Mouse (Mus musculus): ENCODE results near the gene Nob1. TPM values are rescaled to one million over a fixed set of nuclear protein-coding genes. Genes with fewer than 3 reads are reported as not detected.

Gene Nob1
- total and polyA plus RNA-seq, 3 experiments, result 21.5 to 22.0 (median 21.7) TPM

- no peaks in the 10 kb centered on the region for H3K36me3 ChIP-seq (ENCODE audit: control insufficient read depth, insufficient read depth, low read length)
- TF ChIP-seq EP300 (IDR thresholded peaks at IDR 0.05; ENCODE audit: insufficient read depth, low read depth, low read length) (no peak), CTCF (IDR thresholded peaks at IDR 0.05) (no peak), POLR2A (IDR thresholded peaks at IDR 0.05; ENCODE audit: insufficient read depth, low read depth, low read length) (no peak)
- no peak overlapping the region for H3K9ac ChIP-seq (ENCODE audit: low read depth, low read length)
- H3K27me3 ChIP-seq (ENCODE audit: control insufficient read depth, insufficient read depth, low read length), result no peaks in the 10 kb centered on the region
- 90% methylated on average over 8 of the region's 8 CpGs for WGBS
- no peak overlapping the region for H3K27ac ChIP-seq
- no peaks in the 10 kb centered on the region for H3K79me2 ChIP-seq (replicated peaks; ENCODE audit: control insufficient read depth, insufficient read depth, low read length)
- DNase-seq, result no peak
- no peak overlapping the region for H3K4me3 ChIP-seq
- no peaks in the 10 kb centered on the region for H3K4me1 ChIP-seq (ENCODE audit: control insufficient read depth, insufficient read depth, low read length)
- intact Hi-C loops (cut with DNase I), result no loop called here
These were observed 12.3 kb downstream of the Nob1 start for GRCm38 (mm10) chr8:107412552-107412951.

DNA sequence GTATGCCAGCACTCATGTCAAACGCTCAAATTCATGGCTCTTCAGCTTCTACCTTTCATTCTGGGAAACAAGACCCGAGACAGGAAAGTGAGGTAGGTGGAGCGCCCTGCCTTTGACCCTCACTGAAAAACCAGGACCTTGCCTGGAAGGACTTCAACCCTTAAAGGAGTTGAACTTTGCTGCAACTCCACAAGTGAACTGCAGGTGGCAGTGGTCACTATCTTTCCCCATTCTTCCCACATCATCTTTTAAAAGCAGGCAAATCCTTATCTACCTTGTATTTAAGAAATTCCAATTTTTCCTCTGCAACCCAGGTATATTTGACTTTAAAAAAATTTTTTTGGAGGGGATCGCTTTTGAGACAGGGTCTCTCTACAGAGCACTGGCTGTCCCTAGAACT is 13.5 kb downstream of the Nob1 start:
- 57% methylated on average over 4 of the region's 4 CpGs for WGBS
- TF ChIP-seq CTCF (IDR thresholded peaks at IDR 0.05) (peak; percentile 79), EP300 (IDR thresholded peaks at IDR 0.05; ENCODE audit: insufficient read depth, low read depth, low read length) (no peak), POLR2A (IDR thresholded peaks at IDR 0.05; ENCODE audit: insufficient read depth, low read depth, low read length) (no peak)
- Histone ChIP-seq H3K9ac (ENCODE audit: low read depth, low read length) (no peak overlapping the region), H3K27me3 (ENCODE audit: control insufficient read depth, insufficient read depth, low read length) (no peaks in the 10 kb centered on the region), H3K27ac (no peak overlapping the region), H3K4me1 (ENCODE audit: control insufficient read depth, insufficient read depth, low read length) (no peaks in the 10 kb centered on the region), H3K36me3 (ENCODE audit: control insufficient read depth, insufficient read depth, low read length) (no peaks in the 10 kb centered on the region), H3K4me3 (no peak overlapping the region), H3K79me2 (replicated peaks; ENCODE audit: control insufficient read depth, insufficient read depth, low read length) (no peaks in the 10 kb centered on the region)
- intact Hi-C loops (cut with DNase I), result no loop called here
- DNase-seq, result no peak

GRCm38 (mm10) chr8:107405935-107406334 is 18.9 kb downstream of the Nob1 start:
- TF ChIP-seq EP300 (IDR thresholded peaks at IDR 0.05; ENCODE audit: insufficient read depth, low read depth, low read length) (no peak), POLR2A (IDR thresholded peaks at IDR 0.05; ENCODE audit: insufficient read depth, low read depth, low read length) (no peak), CTCF (IDR thresholded peaks at IDR 0.05) (no peak)
- Histone ChIP-seq H3K36me3 (ENCODE audit: control insufficient read depth, insufficient read depth, low read length) (no peaks in the 10 kb centered on the region), H3K4me3 (no peak overlapping the region), H3K4me1 (ENCODE audit: control insufficient read depth, insufficient read depth, low read length) (peaks cover 5% of the 10 kb centered on the region), H3K9ac (ENCODE audit: low read depth, low read length) (no peak overlapping the region), H3K27ac (no peak overlapping the region), H3K79me2 (replicated peaks; ENCODE audit: control insufficient read depth, insufficient read depth, low read length) (no peaks in the 10 kb centered on the region), H3K27me3 (ENCODE audit: control insufficient read depth, insufficient read depth, low read length) (no peaks in the 10 kb centered on the region)
- DNase-seq, result no peak
- WGBS, result 67% methylated on average over 3 of the region's 3 CpGs
- intact Hi-C loops (cut with DNase I), result no loop called here

DNA sequence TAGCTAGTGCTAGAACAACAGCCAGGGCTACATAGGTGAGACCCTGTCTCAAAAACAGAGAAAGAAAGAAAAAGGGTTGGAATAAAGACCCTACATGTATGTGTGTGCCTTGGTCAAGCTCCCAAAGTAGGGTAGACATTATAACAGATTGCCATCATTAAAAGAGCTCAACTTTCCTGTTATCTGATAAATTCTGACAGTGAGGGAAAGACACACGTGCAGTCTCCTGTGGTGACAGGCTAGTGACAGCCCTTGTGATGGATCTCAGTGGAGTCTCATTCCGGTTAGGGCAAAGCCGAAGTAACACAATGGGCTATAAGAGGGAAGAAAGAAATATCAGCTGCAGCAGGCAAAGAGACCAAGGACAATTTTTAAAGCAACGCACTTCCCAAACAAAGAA is 20.8 kb downstream of the Nob1 start:
- no peaks in the 10 kb centered on the region for H3K79me2 ChIP-seq (replicated peaks; ENCODE audit: control insufficient read depth, insufficient read depth, low read length)
- TF ChIP-seq POLR2A (IDR thresholded peaks at IDR 0.05; ENCODE audit: insufficient read depth, low read depth, low read length) (no peak), EP300 (IDR thresholded peaks at IDR 0.05; ENCODE audit: insufficient read depth, low read depth, low read length) (no peak), CTCF (IDR thresholded peaks at IDR 0.05) (no peak)
- H3K27me3 ChIP-seq (ENCODE audit: control insufficient read depth, insufficient read depth, low read length), result no peaks in the 10 kb centered on the region
- no peaks in the 10 kb centered on the region for H3K36me3 ChIP-seq (ENCODE audit: control insufficient read depth, insufficient read depth, low read length)
- H3K9ac ChIP-seq (ENCODE audit: low read depth, low read length), result no peak overlapping the region
- intact Hi-C loops (cut with DNase I), result no loop called here
- peaks cover 5% of the 10 kb centered on the region for H3K4me1 ChIP-seq (ENCODE audit: control insufficient read depth, insufficient read depth, low read length)
- 85% methylated on average over 4 of the region's 4 CpGs for WGBS
- no peak overlapping the region for H3K4me3 ChIP-seq
- H3K27ac ChIP-seq, result no peak overlapping the region; the same call in 1 of the 2 replicates
- DNase-seq, result no peak

DNA sequence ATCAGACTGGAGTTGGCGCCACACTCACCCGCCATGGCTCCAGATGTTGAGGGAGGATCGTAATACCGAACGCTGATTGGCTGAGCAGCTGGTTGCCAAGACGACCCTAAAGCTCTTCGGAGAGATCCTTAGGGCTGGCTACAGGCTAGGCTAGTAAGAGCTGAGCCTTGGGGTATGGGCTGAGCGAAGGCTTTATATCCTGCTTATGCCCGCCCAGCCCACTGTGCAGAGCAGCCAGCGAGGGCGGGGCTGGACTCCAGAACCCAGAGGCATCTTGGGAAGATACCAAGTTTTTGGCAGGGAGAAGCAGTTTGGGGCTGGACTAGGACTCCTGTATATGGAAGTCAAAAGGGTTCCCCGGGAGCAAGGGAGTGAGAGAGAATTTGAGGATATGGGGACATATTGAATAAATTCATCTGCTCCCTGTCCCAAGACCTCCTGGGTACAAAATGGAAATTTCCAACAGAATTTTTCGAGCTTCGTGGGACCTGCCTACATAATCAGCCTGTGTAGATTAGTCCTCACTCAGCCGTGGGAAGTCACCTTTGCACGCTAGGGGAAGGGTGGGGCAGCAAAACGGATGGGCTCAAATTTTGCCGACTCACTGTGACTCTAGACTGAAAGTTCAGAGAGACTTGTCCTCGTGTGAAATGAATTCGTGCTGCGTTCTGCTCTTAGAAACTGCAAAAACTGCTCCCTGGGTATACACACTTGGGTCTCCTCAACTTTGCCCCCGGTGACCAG is 21.6 kb downstream of the Nob1 start, which contains the start of gene Nqo1:
TSS of gene Nqo1 (minus strand) at position 169 of the 744 bp plus-strand sequence.
- no peak for TF ChIP-seq CTCF (IDR thresholded peaks at IDR 0.05)
- 0 out of 2 replicates have a peak, but pooled peaks have one; percentile 8 for TF ChIP-seq EP300 (IDR thresholded peaks at IDR 0.05; ENCODE audit: insufficient read depth, low read depth, low read length)
- peak; percentile 75 for TF ChIP-seq POLR2A (IDR thresholded peaks at IDR 0.05; ENCODE audit: insufficient read depth, low read depth, low read length)
- H3K27ac ChIP-seq, result peak within 1 kb of the TSS; percentile 87
- H3K36me3 ChIP-seq (ENCODE audit: control insufficient read depth, insufficient read depth, low read length), result no peaks in the 10 kb centered on the region
- H3K79me2 ChIP-seq (replicated peaks; ENCODE audit: control insufficient read depth, insufficient read depth, low read length), result no peaks in the 10 kb centered on the region
- H3K4me1 ChIP-seq (ENCODE audit: control insufficient read depth, insufficient read depth, low read length), result peaks cover 5% of the 10 kb centered on the region
- H3K9ac ChIP-seq (ENCODE audit: low read depth, low read length), result peak within 1 kb of the TSS; percentile 48
- peak within 1 kb of the TSS; percentile 49 for H3K4me3 ChIP-seq
- WGBS, result 6% methylated on average over 22 of the region's 22 CpGs
- no peaks in the 10 kb centered on the region for H3K27me3 ChIP-seq (ENCODE audit: control insufficient read depth, insufficient read depth, low read length)
- intact Hi-C loops (cut with DNase I), result loop anchor here (2.0 kb wide), 1 partner anchor 22 kb away; the partner anchor contains the start of gene Nob1
- peak; percentile 85 to 88 for DNase-seq

GRCm38 (mm10) chr8:107401866-107402265 is 23.0 kb downstream of the Nob1 start:
- Histone ChIP-seq H3K79me2 (replicated peaks; ENCODE audit: control insufficient read depth, insufficient read depth, low read length) (no peaks in the 10 kb centered on the region), H3K27me3 (ENCODE audit: control insufficient read depth, insufficient read depth, low read length) (no peaks in the 10 kb centered on the region), H3K4me3 (no peak overlapping the region), H3K27ac (peak overlapping the region; percentile 87), H3K4me1 (ENCODE audit: control insufficient read depth, insufficient read depth, low read length) (peaks cover 5% of the 10 kb centered on the region), H3K9ac (ENCODE audit: low read depth, low read length) (no peak overlapping the region), H3K36me3 (ENCODE audit: control insufficient read depth, insufficient read depth, low read length) (no peaks in the 10 kb centered on the region)
- DNase-seq, result no peak
- TF ChIP-seq CTCF (IDR thresholded peaks at IDR 0.05) (no peak), POLR2A (IDR thresholded peaks at IDR 0.05; ENCODE audit: insufficient read depth, low read depth, low read length) (no peak), EP300 (IDR thresholded peaks at IDR 0.05; ENCODE audit: insufficient read depth, low read depth, low read length) (no peak)
- WGBS, result 66% methylated on average over 5 of the region's 5 CpGs
- intact Hi-C loops (cut with DNase I), result loop anchor here (2.0 kb wide), 1 partner anchor 23 kb away; the partner anchor contains the start of gene Nob1
